Comparison of ENCODE assay signal across 16 mouse cellular contexts in the genomic region with DNA sequence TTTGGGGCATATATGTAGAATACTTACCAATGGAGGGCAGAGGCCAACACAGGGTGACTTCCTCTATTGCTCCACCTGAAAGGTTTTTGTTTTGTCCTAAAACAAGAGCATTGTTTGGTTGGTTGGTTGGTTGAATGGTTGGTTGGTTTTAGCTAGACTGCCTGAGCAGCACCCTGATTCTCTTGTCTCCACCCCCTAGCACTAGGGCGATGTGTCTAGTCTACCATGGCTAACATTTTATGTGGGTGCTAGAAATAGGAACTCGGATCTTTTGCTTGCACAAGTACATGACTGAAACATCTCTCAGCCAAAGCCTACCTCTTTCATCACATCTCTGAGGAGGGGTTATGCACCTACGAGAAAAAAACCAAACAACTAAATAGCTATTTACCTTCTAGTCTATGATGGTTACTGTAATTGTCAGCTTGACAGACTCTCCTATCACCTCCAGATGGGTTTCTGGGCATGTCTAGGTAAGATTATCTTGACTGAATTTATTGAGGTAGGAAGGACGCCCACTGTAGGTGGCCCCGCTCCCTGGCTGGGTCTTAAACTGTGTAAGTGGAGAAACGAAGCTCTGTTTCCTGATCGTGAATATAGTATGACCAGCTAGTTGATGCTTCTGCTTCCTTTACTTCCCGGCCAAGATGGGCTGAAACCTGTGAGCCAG.
DNase-seq lines count a peak whose midpoint lies in the region; ATAC-seq and TF ChIP-seq lines count a peak whose summit lies in the region.
"Had no signal": no experiment of that assay in that cellular context is flagged by ENCODE, and none has a peak within 500 bp of the region (broad histone marks: within the 10 kb centered on the region; RNA-seq: fewer than 3 reads in every experiment).

No protein-coding gene starts in this region.

- H3K4me2 ChIP-seq in liver, embryonic 11.5 days: peak overlapping the region; percentile 38
- no peak overlapping the region for H3K4me2 ChIP-seq in stomach, postnatal 0 days (replicated peaks; ENCODE audit: low read depth)
- H3K4me2 ChIP-seq in hindbrain, embryonic 11.5 days (replicated peaks; ENCODE audit: low read depth, low read length): no peak overlapping the region
- H3K4me2 ChIP-seq: limb, embryonic 12.5 days; neural tube, embryonic 15.5 days had no signal

- H3K4me3 ChIP-seq in brown adipose tissue, adult 24 weeks (ENCODE audit: insufficient read depth, low read depth, low read length): no peak overlapping the region
- no peak overlapping the region for H3K4me3 ChIP-seq in liver, embryonic 11.5 days (ENCODE audit: low read depth, low read length)
- no peak overlapping the region for H3K4me3 ChIP-seq in stomach, postnatal 0 days (ENCODE audit: low read depth, low read length)
- H3K4me3 ChIP-seq in hindbrain, embryonic 11.5 days (ENCODE audit: low read depth, low read length): no peak overlapping the region
- H3K4me3 ChIP-seq: heart, embryonic 10.5 days; layer of hippocampus, adult 2 months; left cerebral cortex, adult 2 months; limb, embryonic 12.5 days; neural tube, embryonic 15.5 days had no signal

- peak; percentile 50; the same call in 1 of the 2 replicates for ATAC-seq in liver, embryonic 11.5 days (replicated peaks; ENCODE audit: low FRiP score)
- peak; percentile 29 for ATAC-seq in megakaryocyte progenitor cell, adult 5-6 weeks (replicated peaks; ENCODE audit: poor library complexity)
- ATAC-seq in stomach, postnatal 0 days (ENCODE audit: low FRiP score, low TSS enrichment): no peak
- no peak for ATAC-seq in hindbrain, embryonic 11.5 days (ENCODE audit: low FRiP score)

- TF ChIP-seq CTCF in stomach, postnatal 0 days (IDR thresholded peaks at IDR 0.05; ENCODE audit: low read depth): no peak

- H3K27me3 ChIP-seq in liver, embryonic 11.5 days (replicated peaks; ENCODE audit: control insufficient read depth, insufficient read depth, low read length): no peaks in the 10 kb centered on the region
- no peaks in the 10 kb centered on the region for H3K27me3 ChIP-seq in stomach, postnatal 0 days (ENCODE audit: control insufficient read depth, insufficient read depth, low read length)
- H3K27me3 ChIP-seq in hindbrain, embryonic 11.5 days (ENCODE audit: control insufficient read depth, insufficient read depth, low read length): no peaks in the 10 kb centered on the region
- H3K27me3 ChIP-seq: limb, embryonic 12.5 days; neural tube, embryonic 15.5 days had no signal

- WGBS in liver, embryonic 11.5 days: 74% methylated on average over 8 of the region's 8 CpGs
- WGBS in stomach, postnatal 0 days: 91% methylated on average over 8 of the region's 8 CpGs
- WGBS in hindbrain, embryonic 11.5 days: 92% methylated on average over 8 of the region's 8 CpGs

- no peaks in the 10 kb centered on the region for H3K9me3 ChIP-seq in liver, embryonic 11.5 days (ENCODE audit: control insufficient read depth, low read length)
- H3K9me3 ChIP-seq in stomach, postnatal 0 days (ENCODE audit: control insufficient read depth, low read length): no peaks in the 10 kb centered on the region
- no peaks in the 10 kb centered on the region for H3K9me3 ChIP-seq in hindbrain, embryonic 11.5 days (ENCODE audit: control insufficient read depth, low read length)
- H3K9me3 ChIP-seq: heart, embryonic 10.5 days; limb, embryonic 12.5 days; neural tube, embryonic 15.5 days had no signal

- peak; percentile 92 for DNase-seq in A20 (ENCODE audit: low read depth, low spot score)
- DNase-seq in liver, embryonic 11.5 days (ENCODE audit: low spot score): no peak
- DNase-seq in adrenal gland, adult 18-20 months (ENCODE audit: low spot score in 2 of 2): no peak
- DNase-seq in stomach, postnatal 0 days (ENCODE audit: low spot score): no peak
- DNase-seq in hindbrain, embryonic 11.5 days (ENCODE audit: low spot score): no peak
- DNase-seq: adrenal gland, postnatal 14 days; cerebellum, postnatal 10 days; gastrocnemius, postnatal 14 days; thymus, postnatal 14 days had no signal

- no peak overlapping the region for H3K9ac ChIP-seq in liver, embryonic 11.5 days (ENCODE audit: low read depth, low read length)
- no peak overlapping the region for H3K9ac ChIP-seq in stomach, postnatal 0 days (ENCODE audit: low read length)
- no peak overlapping the region for H3K9ac ChIP-seq in hindbrain, embryonic 11.5 days (ENCODE audit: low read depth, low read length)
- H3K9ac ChIP-seq: limb, embryonic 12.5 days; neural tube, embryonic 15.5 days had no signal

- H3K27ac ChIP-seq in brown adipose tissue, adult 24 weeks (replicated peaks; ENCODE audit: low read depth, low read length): 0 out of 2 replicates have a peak overlapping the region, but pooled peaks have one; percentile 15
- peak overlapping the region; percentile 5; the same call in 1 of the 2 replicates for H3K27ac ChIP-seq in liver, embryonic 11.5 days (ENCODE audit: low read depth, low read length)
- H3K27ac ChIP-seq in stomach, postnatal 0 days (replicated peaks): no peak overlapping the region
- no peak overlapping the region for H3K27ac ChIP-seq in hindbrain, embryonic 11.5 days (ENCODE audit: low read depth, low read length)
- H3K27ac ChIP-seq: heart, embryonic 10.5 days; layer of hippocampus, adult 2 months; left cerebral cortex, adult 2 months; limb, embryonic 12.5 days; neural tube, embryonic 15.5 days had no signal

- no peak for TF ChIP-seq EP300 in stomach, postnatal 0 days (optimal IDR thresholded peaks at IDR 0.05)

- peaks cover 7% of the 10 kb centered on the region for H3K4me1 ChIP-seq in brown adipose tissue, adult 24 weeks (ENCODE audit: control insufficient read depth, insufficient read depth, insufficient read length, low read length)
- H3K4me1 ChIP-seq in liver, embryonic 11.5 days (replicated peaks; ENCODE audit: control insufficient read depth, insufficient read depth, low read length): peaks cover 35% of the 10 kb centered on the region
- H3K4me1 ChIP-seq in stomach, postnatal 0 days (replicated peaks; ENCODE audit: control insufficient read depth, insufficient read depth): peaks cover 2% of the 10 kb centered on the region; the same call in 1 of the 2 replicates
- no peaks in the 10 kb centered on the region for H3K4me1 ChIP-seq in hindbrain, embryonic 11.5 days (replicated peaks; ENCODE audit: control insufficient read depth, insufficient read depth, low read length)
- H3K4me1 ChIP-seq: neural tube, embryonic 15.5 days had no signal

- H3K36me3 ChIP-seq in liver, embryonic 11.5 days (ENCODE audit: control insufficient read depth, insufficient read depth, low read length): no peaks in the 10 kb centered on the region; the same call in 1 of the 2 replicates
- H3K36me3 ChIP-seq in stomach, postnatal 0 days (ENCODE audit: control insufficient read depth, insufficient read depth, low read length): no peaks in the 10 kb centered on the region
- no peaks in the 10 kb centered on the region for H3K36me3 ChIP-seq in hindbrain, embryonic 11.5 days (ENCODE audit: control insufficient read depth, insufficient read depth, low read length)
- H3K36me3 ChIP-seq: neural tube, embryonic 15.5 days had no signal

Comparison
In these comparisons a context has a peak if more than half of its experiments do, and no peak if none do; other contexts are left out.
1. H3K27ac ChIP-seq: peak in brown adipose tissue, adult 24 weeks (single experiment) and liver, embryonic 11.5 days (single experiment); none in stomach, postnatal 0 days (single experiment) and hindbrain, embryonic 11.5 days (single experiment).
2. ATAC-seq: peak in liver, embryonic 11.5 days (single experiment) and megakaryocyte progenitor cell, adult 5-6 weeks (single experiment); none in stomach, postnatal 0 days (single experiment) and hindbrain, embryonic 11.5 days (single experiment).